Mouse (Mus musculus) frontal cortex, postnatal 14 days (tissue): ENCODE results near the gene Gins2.

Experiments used
- DNase-seq, 2 experiments: peaks; one replicate each; pipeline ENCODE4 v3.0.0; 2022; ENCODE audit warnings: low spot score in 2 of 2

The Gins2 gene

DNA sequence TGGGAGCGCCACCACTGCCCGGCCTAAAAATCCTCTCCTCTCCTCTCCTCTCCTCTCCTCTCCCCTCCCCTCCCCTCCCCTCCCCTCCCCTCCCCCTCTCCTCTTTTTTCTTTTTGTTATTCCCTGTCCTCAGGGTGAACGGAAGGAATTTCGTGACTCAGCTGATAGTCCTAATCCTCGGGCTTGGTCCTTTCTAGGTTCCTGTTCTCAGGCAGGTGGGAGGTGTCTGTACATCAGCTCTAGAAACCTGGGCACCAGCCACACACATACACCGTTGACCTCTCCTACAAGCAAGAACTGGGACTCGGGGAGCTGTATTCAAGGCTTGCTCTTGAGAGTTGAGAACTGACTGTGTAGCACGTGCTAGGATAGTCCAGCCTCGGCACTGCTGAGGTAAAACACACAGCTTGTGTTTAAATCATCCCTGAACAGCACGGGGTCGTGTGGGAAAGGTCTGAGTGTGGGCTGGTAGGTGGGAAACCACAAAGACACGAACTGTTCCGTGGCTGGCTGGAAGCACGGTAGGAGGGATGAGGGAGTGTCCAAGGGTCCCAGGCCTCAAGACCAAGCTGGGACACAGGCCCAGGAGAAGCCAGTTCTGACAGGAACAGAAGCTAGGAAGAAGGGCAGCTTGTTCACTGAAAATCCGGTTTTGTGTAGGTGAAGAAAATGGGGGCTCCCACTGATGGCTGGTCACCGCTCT lies 58.0 kb downstream of the Gins2 start:
- no peak for DNase-seq

DNA sequence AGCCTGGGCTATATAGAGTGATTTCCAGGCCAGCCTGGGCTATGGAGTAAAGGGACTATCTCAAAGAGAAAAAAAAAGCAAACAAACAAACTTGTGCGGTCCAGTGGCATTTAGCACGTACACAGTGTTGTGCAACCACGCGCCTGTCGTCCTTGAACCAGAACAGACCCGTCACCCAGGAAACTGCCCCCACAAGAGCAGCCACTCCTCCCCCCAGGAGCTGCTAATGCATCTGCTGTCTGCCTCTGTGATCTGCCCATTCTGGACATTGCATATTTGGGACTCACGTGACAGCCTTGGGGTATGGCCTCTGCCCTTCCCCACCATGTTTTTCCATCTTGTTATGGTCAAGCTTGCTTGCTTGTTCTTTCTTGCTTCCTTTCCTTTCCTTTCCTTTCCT lies 59.9 kb downstream of the Gins2 start:
- DNase-seq = no peak
